Mouse (Mus musculus) midbrain, embryonic 16.5 days (tissue): Measurements from ENCODE around the gene Cops8. TPM values are rescaled to one million over a fixed set of nuclear protein-coding genes. Genes with fewer than 3 reads are reported as not detected.

ENCODE experiments used
- ATAC-seq: fragments of 200-750 bp; cut with Nextera tagmentation; 2 replicates; pipeline ENCODE4 v1.8.0; 2017; ENCODE audit warnings: moderate TSS enrichment
- H3K27ac ChIP-seq: fragments of 300-500 bp; sonication (generic); 2 replicates; pipeline ENCODE4 v1.5.1; 2014; ENCODE audit warnings: mild to moderate bottlenecking, low read length, mixed read lengths
- H3K27me3 ChIP-seq: fragments of 300-500 bp; sonication (generic); 2 replicates; pipeline ENCODE4 v1.6.1; 2014; ENCODE audit warnings: low read depth, low read length, mixed read lengths; ENCODE audit not compliant: control insufficient read depth, insufficient read depth
- H3K36me3 ChIP-seq: fragments of 300-500 bp; sonication (generic); 2 replicates; pipeline ENCODE4 v1.6.1; 2014; ENCODE audit warnings: mild to moderate bottlenecking, low read length, moderate library complexity, mixed read lengths; ENCODE audit not compliant: control insufficient read depth, insufficient read depth
- H3K4me1 ChIP-seq: fragments of 300-500 bp; sonication (generic); 2 replicates; pipeline ENCODE4 v1.6.1; 2014; ENCODE audit warnings: mild to moderate bottlenecking, low read length, mixed read lengths; ENCODE audit not compliant: control insufficient read depth, insufficient read depth
- H3K4me2 ChIP-seq: fragments of 300-500 bp; sonication (generic); 2 replicates; pipeline ENCODE4 v1.6.1; 2014; ENCODE audit warnings: mild to moderate bottlenecking, low read length, mixed read lengths
- H3K4me3 ChIP-seq: fragments of 300-500 bp; sonication (generic); 2 replicates; pipeline ENCODE4 v1.5.1; 2014; ENCODE audit warnings: low read depth, mild to moderate bottlenecking, low read length, moderate library complexity, mixed read lengths
- H3K9ac ChIP-seq: fragments of 300-500 bp; sonication (generic); 2 replicates; pipeline ENCODE4 v1.6.1; 2014; ENCODE audit warnings: low read depth, low read length, mixed read lengths
- H3K9me3 ChIP-seq: fragments of 300-500 bp; sonication (generic); replicated peaks from 2 replicates; pipeline ENCODE4 v1.6.1; 2014; ENCODE audit warnings: mild to moderate bottlenecking, low read length, mixed read lengths; ENCODE audit not compliant: control insufficient read depth, poor library complexity, severe bottlenecking
- WGBS: fragments of 180-500 bp; shearing (Covaris S2); extraction: QIAGEN DNeasy Blood & Tissue Kit; methylation state at CpG from one replicate; pipeline ENCODE4 v1.1.7; 2014; 5-methylcytosine and 5-hydroxymethylcytosine counted together
- polyA plus RNA-seq: library from polyadenylated mRNA; unstranded; fragments of >200 nt; fragmentation: Nextera tagmentation; extraction: Ambion mirVana; gene quantifications from 2 replicates; pipeline ENCODE4 v1.2.1, GENCODE M21; 2015

Cops8 gene
- 164 and 187 TPM in 2 replicates for polyA plus RNA-seq

GRCm38 (mm10) chr1:90602759-90603560 lies at the start of gene Cops8:
TSS of gene Cops8 (plus strand) at chr1:90602981.
- H3K4me2 ChIP-seq: peak within 1 kb of the TSS; percentile 80
- peak within 1 kb of the TSS; percentile 90 for H3K4me3 ChIP-seq
- peak within 1 kb of the TSS; percentile 88 for H3K9ac ChIP-seq
- peaks cover 12% of the 10 kb centered on the region for H3K36me3 ChIP-seq
- 5% methylated on average over 48 of the region's 48 CpGs for WGBS
- H3K27ac ChIP-seq: peak within 1 kb of the TSS; percentile 74
- ATAC-seq: peak; percentile 99
- peaks cover 11% of the 10 kb centered on the region for H3K4me1 ChIP-seq
- no peaks in the 10 kb centered on the region for H3K9me3 ChIP-seq
- peaks cover 4% of the 10 kb centered on the region for H3K27me3 ChIP-seq

- no peaks in the 10 kb centered on the region for H3K27me3 ChIP-seq
- no peaks in the 10 kb centered on the region for H3K36me3 ChIP-seq
- no peak overlapping the region for H3K27ac ChIP-seq
- no peak overlapping the region for H3K9ac ChIP-seq
- no peak overlapping the region for H3K4me3 ChIP-seq
- no peak for ATAC-seq
- no peaks in the 10 kb centered on the region for H3K9me3 ChIP-seq
- WGBS: 86% methylated on average over 1 of the region's 1 CpGs
- no peak overlapping the region for H3K4me2 ChIP-seq
- H3K4me1 ChIP-seq: no peaks in the 10 kb centered on the region
Observed at GRCm38 (mm10) chr1:90557140-90557539, 45.6 kb upstream of the Cops8 start.

- H3K27ac ChIP-seq: no peak overlapping the region
- WGBS: 30% methylated on average over 5 of the region's 5 CpGs
- no peak overlapping the region for H3K4me3 ChIP-seq
- no peak for ATAC-seq
- H3K9me3 ChIP-seq: no peaks in the 10 kb centered on the region
- no peaks in the 10 kb centered on the region for H3K27me3 ChIP-seq
- no peak overlapping the region for H3K9ac ChIP-seq
- no peak overlapping the region for H3K4me2 ChIP-seq
- no peaks in the 10 kb centered on the region for H3K36me3 ChIP-seq
- no peaks in the 10 kb centered on the region for H3K4me1 ChIP-seq
Observed at GRCm38 (mm10) chr1:90560942-90561726, 41.6 kb upstream of the Cops8 start.

- Histone ChIP-seq H3K27ac (no peak overlapping the region), H3K9ac (no peak overlapping the region), H3K4me2 (no peak overlapping the region), H3K4me1 (peaks cover 2% of the 10 kb centered on the region; the same call in 1 of the 2 replicates), H3K36me3 (no peaks in the 10 kb centered on the region), H3K27me3 (no peaks in the 10 kb centered on the region), H3K9me3 (no peaks in the 10 kb centered on the region), H3K4me3 (no peak overlapping the region)
- ATAC-seq: no peak
- WGBS: 91% methylated on average over 3 of the region's 3 CpGs
Observed at GRCm38 (mm10) chr1:90563945-90564344, 38.8 kb upstream of the Cops8 start.

- Histone ChIP-seq H3K4me1 (peaks cover 2% of the 10 kb centered on the region; the same call in 1 of the 2 replicates), H3K4me2 (no peak overlapping the region), H3K4me3 (no peak overlapping the region), H3K9me3 (no peaks in the 10 kb centered on the region), H3K27ac (no peak overlapping the region), H3K9ac (no peak overlapping the region), H3K36me3 (no peaks in the 10 kb centered on the region), H3K27me3 (no peaks in the 10 kb centered on the region)
- 43% methylated on average over 15 of the region's 15 CpGs for whole genome bisulfite sequencing
- ATAC-seq: peak; percentile 77; the same call in 1 of the 2 replicates
Observed at GRCm38 (mm10) chr1:90566664-90567440, 35.9 kb upstream of the Cops8 start.

- no peak for ATAC-seq
- 93% methylated on average over 6 of the region's 6 CpGs for WGBS
- Histone ChIP-seq H3K4me1 (peaks cover 7% of the 10 kb centered on the region), H3K4me2 (no peak overlapping the region), H3K4me3 (no peak overlapping the region), H3K27me3 (no peaks in the 10 kb centered on the region), H3K27ac (no peak overlapping the region), H3K36me3 (no peaks in the 10 kb centered on the region), H3K9me3 (no peaks in the 10 kb centered on the region), H3K9ac (no peak overlapping the region)
Observed at GRCm38 (mm10) chr1:90573831-90574230, 28.9 kb upstream of the Cops8 start.

GRCm38 (mm10) chr1:90574845-90575244 lies 27.9 kb upstream of the Cops8 start:
- Histone ChIP-seq H3K27me3 (no peaks in the 10 kb centered on the region), H3K4me1 (peaks cover 7% of the 10 kb centered on the region), H3K9ac (no peak overlapping the region), H3K27ac (no peak overlapping the region), H3K4me2 (no peak overlapping the region), H3K4me3 (no peak overlapping the region), H3K9me3 (no peaks in the 10 kb centered on the region), H3K36me3 (no peaks in the 10 kb centered on the region)
- 0 out of 2 replicates have a peak, but pooled peaks have one; percentile 71 for ATAC-seq
- WGBS: 33% methylated on average over 3 of the region's 3 CpGs

GRCm38 (mm10) chr1:90577417-90577816 lies 25.4 kb upstream of the Cops8 start:
- H3K4me3 ChIP-seq: no peak overlapping the region
- H3K36me3 ChIP-seq: no peaks in the 10 kb centered on the region
- peaks cover 9% of the 10 kb centered on the region for H3K4me1 ChIP-seq
- H3K9me3 ChIP-seq: no peaks in the 10 kb centered on the region
- no peak overlapping the region for H3K9ac ChIP-seq
- WGBS: 73% methylated on average over 5 of the region's 5 CpGs
- H3K27ac ChIP-seq: no peak overlapping the region
- H3K27me3 ChIP-seq: no peaks in the 10 kb centered on the region
- ATAC-seq: no peak
- no peak overlapping the region for H3K4me2 ChIP-seq
